Mouse (Mus musculus): ENCODE measurements around the gene Ppp2r5c. TPM values are rescaled to one million over a fixed set of nuclear protein-coding genes. Genes with fewer than 3 reads are reported as not detected.

Ppp2r5c gene
- polyA plus RNA-seq, 1 experiment from 2014 or later = 72.1 TPM

GRCm38 (mm10) chr12:110442238-110442637, 4.7 kb upstream of the Ppp2r5c start:
- H3K27me3 ChIP-seq = peaks cover 22% of the 10 kb centered on the region
- CTCF ChIA-PET = no interaction called here
- POLR2A ChIA-PET = no interaction called here
- DNase-seq (ENCODE audit: low read depth, low spot score) = no peak
- no peak for ATAC-seq
- TF ChIP-seq CTCF (IDR thresholded peaks at IDR 0.05) = no peak
- in situ Hi-C loops (cut with MboI; ENCODE audit: low pct_unique_long_range_greater_than_20kb) = loop anchor here (10.0 kb wide), 1 partner anchor 403 kb away; the partner anchor contains the start of gene Mok

DNA sequence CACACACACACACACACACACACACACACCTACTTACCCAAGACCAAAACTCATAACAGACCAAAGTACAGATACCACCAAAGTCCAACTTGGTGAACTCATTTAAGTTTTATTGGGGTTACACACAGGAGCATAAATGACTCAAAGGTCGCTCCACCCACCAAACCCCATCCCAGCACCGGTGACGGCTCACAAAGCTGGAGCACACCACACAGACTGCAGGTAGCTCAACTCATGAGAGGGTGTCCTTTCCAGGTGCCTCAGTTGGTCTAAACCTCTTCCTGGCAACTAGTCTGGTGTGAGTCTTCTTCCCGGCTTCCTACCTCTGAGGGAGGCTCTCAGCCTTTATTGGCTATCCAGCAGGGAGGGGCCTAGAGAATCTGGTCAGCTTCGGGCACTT, 2.4 kb upstream of the Ppp2r5c start:
- CTCF ChIA-PET = no interaction called here
- TF ChIP-seq CTCF (IDR thresholded peaks at IDR 0.05) = no peak
- in situ Hi-C loops (cut with MboI; ENCODE audit: low pct_unique_long_range_greater_than_20kb) = loop anchor here (10.0 kb wide), 1 partner anchor 400 kb away; the partner anchor contains the start of gene Mok
- H3K27me3 ChIP-seq = peaks cover 22% of the 10 kb centered on the region
- POLR2A ChIA-PET = no interaction called here
- ATAC-seq (no peak), DNase-seq (ENCODE audit: low read depth, low spot score) (no peak)

DNA sequence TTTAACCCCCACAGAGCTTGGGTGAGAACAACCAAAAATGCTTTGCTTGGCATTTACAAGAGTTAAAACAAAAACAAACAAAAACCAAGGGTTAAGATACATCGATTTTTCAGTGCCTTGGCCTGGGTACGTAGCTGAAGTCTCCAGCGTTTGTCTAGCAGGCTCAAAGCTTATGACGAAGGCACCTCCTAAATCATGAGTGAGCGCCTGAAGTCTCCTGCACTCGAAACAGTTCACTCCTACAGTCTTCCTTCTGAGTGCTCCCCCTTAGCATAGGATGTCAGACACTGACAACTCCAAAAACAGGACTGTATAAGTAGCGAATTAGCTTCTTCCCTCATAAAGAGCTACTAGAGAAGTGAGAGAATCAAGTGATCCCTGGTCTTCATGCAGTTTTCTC, 1.1 kb upstream of the Ppp2r5c start:
- TF ChIP-seq CTCF (IDR thresholded peaks at IDR 0.05) = no peak
- ATAC-seq = no peak
- DNase-seq (ENCODE audit: low read depth, low spot score) = no peak
- in situ Hi-C loops (cut with MboI; ENCODE audit: low pct_unique_long_range_greater_than_20kb) = loop anchor here (10.0 kb wide), 1 partner anchor 399 kb away; the partner anchor contains the start of gene Mok
- POLR2A ChIA-PET = interaction anchor here (1.2 kb wide), 1 partner anchor 8 kb away, joined by 4 read pairs; no protein-coding TSS in a partner anchor
- CTCF ChIA-PET = no interaction called here
- peaks cover 16% of the 10 kb centered on the region for H3K27me3 ChIP-seq

DNA sequence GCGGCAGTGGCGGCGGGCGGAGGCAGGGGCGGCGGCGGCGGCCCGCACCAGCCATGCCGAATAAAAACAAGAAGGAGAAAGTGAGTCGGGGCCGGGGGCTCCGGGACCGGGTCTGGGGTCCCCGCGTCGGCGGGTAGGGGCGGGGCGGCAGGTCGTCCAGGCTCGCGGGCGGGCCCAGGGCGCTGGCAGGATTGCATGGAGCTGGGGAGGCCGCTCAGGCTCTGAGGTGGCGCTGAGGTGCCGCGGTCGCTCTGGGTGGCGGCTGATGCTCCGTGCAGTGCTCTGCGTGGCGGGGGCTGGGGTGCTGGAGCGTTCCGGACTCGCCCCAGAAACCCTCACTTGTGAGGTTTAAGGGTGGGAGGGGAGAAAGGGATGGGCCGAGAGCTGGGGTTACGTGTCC, 386 bp downstream of the Ppp2r5c start:
- in situ Hi-C loops (cut with MboI; ENCODE audit: low pct_unique_long_range_greater_than_20kb) = loop anchor here (10.0 kb wide), 1 partner anchor 397 kb away; the partner anchor contains the start of gene Mok
- peaks cover 16% of the 10 kb centered on the region for H3K27me3 ChIP-seq
- no peak for TF ChIP-seq CTCF (IDR thresholded peaks at IDR 0.05)
- DNase-seq (ENCODE audit: low read depth, low spot score) (no peak), ATAC-seq (peak; percentile 55)
- ChIA-PET POLR2A (interaction anchor here (0.5 to 0.7 kb wide), 4 partner anchors 33 to 475 kb away, joined by 3 read pairs; no protein-coding TSS in a partner anchor), CTCF (no interaction called here)

GRCm38 (mm10) chr12:110448767-110449166, 1.8 kb downstream of the Ppp2r5c start:
- ATAC-seq (no peak), DNase-seq (ENCODE audit: low read depth, low spot score) (no peak)
- peaks cover 5% of the 10 kb centered on the region for H3K27me3 ChIP-seq
- TF ChIP-seq CTCF (IDR thresholded peaks at IDR 0.05) = no peak
- in situ Hi-C loops (cut with MboI; ENCODE audit: low pct_unique_long_range_greater_than_20kb) = loop anchor here (10.0 kb wide), 1 partner anchor 396 kb away; the partner anchor contains the start of gene Mok
- POLR2A ChIA-PET = no interaction called here
- CTCF ChIA-PET = no interaction called here

DNA sequence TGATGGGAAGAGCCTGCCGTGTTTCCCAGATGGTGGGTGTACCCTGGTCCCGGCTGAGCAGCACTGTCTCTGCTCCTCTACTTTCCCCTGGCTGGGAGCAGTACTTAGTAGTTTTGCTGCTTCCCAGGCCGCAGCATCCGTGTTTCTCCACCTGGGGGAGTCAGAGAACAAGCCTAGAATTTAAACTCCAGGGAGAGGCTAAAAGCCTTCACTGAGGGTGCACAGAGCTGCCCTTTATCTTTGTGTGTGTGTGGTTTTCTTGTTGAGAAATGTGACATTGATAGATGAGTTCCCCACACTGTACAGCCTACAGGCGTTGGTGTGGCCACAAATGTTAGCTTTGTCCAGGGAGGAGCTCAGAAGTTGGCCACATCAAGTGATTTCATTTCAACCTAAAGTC, 7.3 kb downstream of the Ppp2r5c start:
- no peak for TF ChIP-seq CTCF (IDR thresholded peaks at IDR 0.05)
- in situ Hi-C loops (cut with MboI; ENCODE audit: low pct_unique_long_range_greater_than_20kb) = loop anchor here (25.0 kb wide), 1 partner anchor 108 kb away; no protein-coding TSS in a partner anchor
- no peaks in the 10 kb centered on the region for H3K27me3 ChIP-seq
- no peak for DNase-seq (ENCODE audit: low read depth, low spot score)
- ChIA-PET CTCF (interaction anchor here (1.0 to 1.8 kb wide), 12 partner anchors 12 to 389 kb away, joined by 3 to 5 read pairs (median 4); no protein-coding TSS in a partner anchor), POLR2A (no interaction called here)
- ATAC-seq = peak; percentile 44

GRCm38 (mm10) chr12:110456024-110456423, 9.1 kb downstream of the Ppp2r5c start:
- ATAC-seq (no peak), DNase-seq (ENCODE audit: low read depth, low spot score) (no peak)
- in situ Hi-C loops (cut with MboI; ENCODE audit: low pct_unique_long_range_greater_than_20kb) = loop anchor here (25.0 kb wide), 1 partner anchor 106 kb away; no protein-coding TSS in a partner anchor
- H3K27me3 ChIP-seq = no peaks in the 10 kb centered on the region
- TF ChIP-seq CTCF (IDR thresholded peaks at IDR 0.05) = no peak
- ChIA-PET CTCF (interaction anchor here (1.8 kb wide), 1 partner anchor 142 kb away, joined by 5 read pairs; no protein-coding TSS in a partner anchor), POLR2A (no interaction called here)

GRCm38 (mm10) chr12:110458667-110459066, 11.7 kb downstream of the Ppp2r5c start:
- H3K27me3 ChIP-seq = no peaks in the 10 kb centered on the region
- TF ChIP-seq CTCF (IDR thresholded peaks at IDR 0.05) = no peak
- ChIA-PET POLR2A (no interaction called here), CTCF (no interaction called here)
- ATAC-seq (no peak), DNase-seq (ENCODE audit: low read depth, low spot score) (no peak)
- in situ Hi-C loops (cut with MboI; ENCODE audit: low pct_unique_long_range_greater_than_20kb) = loop anchor here (25.0 kb wide), 1 partner anchor 104 kb away; no protein-coding TSS in a partner anchor

- POLR2A ChIA-PET = no interaction called here
- ATAC-seq (no peak), DNase-seq (ENCODE audit: low read depth, low spot score) (no peak)
- H3K27me3 ChIP-seq = no peaks in the 10 kb centered on the region
- in situ Hi-C loops (cut with MboI; ENCODE audit: low pct_unique_long_range_greater_than_20kb) = loop anchor here (25.0 kb wide), 1 partner anchor 102 kb away; no protein-coding TSS in a partner anchor
- TF ChIP-seq CTCF (IDR thresholded peaks at IDR 0.05) = no peak
- CTCF ChIA-PET = no interaction called here
Observed at GRCm38 (mm10) chr12:110460418-110461300, 13.7 kb downstream of the Ppp2r5c start.

GRCm38 (mm10) chr12:110463711-110464110, 16.8 kb downstream of the Ppp2r5c start:
- ChIA-PET POLR2A (interaction anchor here (0.6 kb wide), 1 partner anchor 61 kb away, joined by 5 read pairs; no protein-coding TSS in a partner anchor), CTCF (no interaction called here)
- H3K27me3 ChIP-seq = no peaks in the 10 kb centered on the region
- ATAC-seq (no peak), DNase-seq (ENCODE audit: low read depth, low spot score) (no peak)
- no peak for TF ChIP-seq CTCF (IDR thresholded peaks at IDR 0.05)
- in situ Hi-C loops (cut with MboI; ENCODE audit: low pct_unique_long_range_greater_than_20kb) = loop anchor here (25.0 kb wide), 1 partner anchor 99 kb away; no protein-coding TSS in a partner anchor

DNA sequence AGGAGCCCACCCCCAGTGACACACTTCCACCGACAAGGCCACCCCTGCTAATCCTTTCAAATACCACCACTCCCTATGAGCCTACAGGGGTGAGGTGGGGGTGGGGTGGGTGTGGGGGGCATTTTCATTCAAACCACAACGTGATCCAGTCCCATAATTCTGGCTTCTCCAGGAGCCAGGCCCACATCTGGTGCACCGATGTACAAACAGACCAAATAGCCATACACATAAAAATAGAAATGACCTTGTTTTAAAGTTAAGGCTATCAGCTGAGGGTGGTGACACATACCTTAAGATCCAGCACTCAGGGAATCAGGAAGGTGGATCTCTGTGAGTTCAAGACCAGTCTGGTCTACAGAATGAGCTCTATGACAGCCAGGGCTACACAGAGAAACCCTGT, 24.5 kb downstream of the Ppp2r5c start:
- POLR2A ChIA-PET = no interaction called here
- CTCF ChIA-PET = no interaction called here
- ATAC-seq (no peak), DNase-seq (ENCODE audit: low read depth, low spot score) (no peak)
- no peak for TF ChIP-seq CTCF (IDR thresholded peaks at IDR 0.05)
- in situ Hi-C loops (cut with MboI; ENCODE audit: low pct_unique_long_range_greater_than_20kb) = loop anchor here (25.0 kb wide), 1 partner anchor 91 kb away; no protein-coding TSS in a partner anchor
- H3K27me3 ChIP-seq = no peaks in the 10 kb centered on the region
